8 mouse cellular contexts compared by ENCODE assay signal in genomic region chr15:59783393-59783781, GRCm38 (mm10).
A peak's percentile ranks its signal among the peaks of the same experiment; 100 is the strongest.
DNase-seq lines count a peak whose midpoint lies in the region; ATAC-seq and TF ChIP-seq lines count a peak whose summit lies in the region.

No protein-coding gene starts in this region.

- no peaks in the 10 kb centered on the region for H3K9me3 ChIP-seq in kidney, embryonic 14.5 days (ENCODE audit: control insufficient read depth, low read length)
- 0 out of 2 replicates have a peak, but pooled peaks cover 6% of the 10 kb centered on the region for H3K9me3 ChIP-seq in embryonic facial prominence, embryonic 14.5 days (ENCODE audit: control insufficient read depth, low read length)
- H3K9me3 ChIP-seq in hindbrain, postnatal 0 days (ENCODE audit: low read length) = 0 out of 2 replicates have a peak, but pooled peaks cover 2% of the 10 kb centered on the region
- no peaks in the 10 kb centered on the region for H3K9me3 ChIP-seq in midbrain, embryonic 15.5 days

- peaks cover 20% of the 10 kb centered on the region for H3K4me1 ChIP-seq in kidney, embryonic 14.5 days (ENCODE audit: control insufficient read depth, insufficient read depth, low read length)
- H3K4me1 ChIP-seq in embryonic facial prominence, embryonic 14.5 days (ENCODE audit: control insufficient read depth, insufficient read depth, low read length) = peaks cover 14% of the 10 kb centered on the region; the same call in 1 of the 2 replicates
- H3K4me1 ChIP-seq in hindbrain, postnatal 0 days (ENCODE audit: insufficient read depth, low read length) = peaks cover 8% of the 10 kb centered on the region; the same call in 1 of the 2 replicates
- H3K4me1 ChIP-seq in midbrain, embryonic 15.5 days = peaks cover 16% of the 10 kb centered on the region

- no peak for TF ChIP-seq CTCF in hindbrain, postnatal 0 days (IDR thresholded peaks at IDR 0.05; ENCODE audit: low read depth)

- peak; percentile 44 for ATAC-seq in kidney, embryonic 14.5 days (ENCODE audit: low FRiP score, low TSS enrichment)
- ATAC-seq in embryonic facial prominence, embryonic 14.5 days (ENCODE audit: low read depth) = peak; percentile 51
- ATAC-seq in hindbrain, postnatal 0 days = peak; percentile 38; the same call in 1 of the 2 replicates
- ATAC-seq in midbrain, embryonic 15.5 days (replicated peaks) = peak; percentile 58; the same call in 1 of the 2 replicates
- ATAC-seq in activated CD4-positive, CD25-positive, alpha-beta regulatory T cell, adult 4 months = no peak

- no peak overlapping the region for H3K4me3 ChIP-seq in kidney, embryonic 14.5 days (ENCODE audit: low read length)
- H3K4me3 ChIP-seq in embryonic facial prominence, embryonic 14.5 days (ENCODE audit: low read depth, low read length) = no peak overlapping the region
- no peak overlapping the region; the same call in 1 of the 2 replicates for H3K4me3 ChIP-seq in hindbrain, postnatal 0 days (ENCODE audit: low read length)
- H3K4me3 ChIP-seq in midbrain, embryonic 15.5 days = peak overlapping the region; percentile 18

- no peaks in the 10 kb centered on the region for H3K36me3 ChIP-seq in kidney, embryonic 14.5 days (ENCODE audit: control insufficient read depth, insufficient read depth, low read length)
- no peaks in the 10 kb centered on the region for H3K36me3 ChIP-seq in embryonic facial prominence, embryonic 14.5 days (ENCODE audit: control insufficient read depth, insufficient read depth, low read length)
- no peaks in the 10 kb centered on the region for H3K36me3 ChIP-seq in hindbrain, postnatal 0 days (ENCODE audit: insufficient read depth, low read length)
- H3K36me3 ChIP-seq in midbrain, embryonic 15.5 days (replicated peaks) = no peaks in the 10 kb centered on the region

- peak overlapping the region; percentile 24; the same call in 1 of the 2 replicates for H3K4me2 ChIP-seq in kidney, embryonic 14.5 days (replicated peaks; ENCODE audit: low read depth, low read length)
- peak overlapping the region; percentile 36 for H3K4me2 ChIP-seq in embryonic facial prominence, embryonic 14.5 days (ENCODE audit: low read depth, low read length)
- peak overlapping the region; percentile 45 for H3K4me2 ChIP-seq in hindbrain, postnatal 0 days (ENCODE audit: low read depth, low read length)
- peak overlapping the region; percentile 42 for H3K4me2 ChIP-seq in midbrain, embryonic 15.5 days

- H3K27me3 ChIP-seq in kidney, embryonic 14.5 days (ENCODE audit: control insufficient read depth, insufficient read depth, low read length) = no peaks in the 10 kb centered on the region
- no peaks in the 10 kb centered on the region for H3K27me3 ChIP-seq in embryonic facial prominence, embryonic 14.5 days (replicated peaks; ENCODE audit: control insufficient read depth, insufficient read depth, low read length)
- no peaks in the 10 kb centered on the region for H3K27me3 ChIP-seq in hindbrain, postnatal 0 days (ENCODE audit: insufficient read depth, low read length)
- no peaks in the 10 kb centered on the region for H3K27me3 ChIP-seq in midbrain, embryonic 15.5 days (replicated peaks)

- H3K27ac ChIP-seq in kidney, embryonic 14.5 days (ENCODE audit: low read depth, low read length) = no peak overlapping the region
- no peak overlapping the region for H3K27ac ChIP-seq in embryonic facial prominence, embryonic 14.5 days (replicated peaks; ENCODE audit: low read depth, low read length)
- H3K27ac ChIP-seq in hindbrain, postnatal 0 days = no peak overlapping the region
- no peak overlapping the region for H3K27ac ChIP-seq in midbrain, embryonic 15.5 days

- no peak for DNase-seq in kidney, adult 11 months
- DNase-seq in embryonic facial prominence, embryonic 14.5 days (ENCODE audit: low spot score) = peak; percentile 26
- DNase-seq in hindbrain, postnatal 0 days (ENCODE audit: low spot score) = peak; percentile 27
- DNase-seq in layer of hippocampus, postnatal 14 days (ENCODE audit: low spot score in 2 of 2) = no peak
- DNase-seq in thymus, postnatal 0 days (ENCODE audit: low spot score) = no peak

- H3K9ac ChIP-seq in kidney, embryonic 14.5 days (ENCODE audit: low read depth, low read length) = no peak overlapping the region
- no peak overlapping the region for H3K9ac ChIP-seq in embryonic facial prominence, embryonic 14.5 days (ENCODE audit: low read depth, low read length)
- no peak overlapping the region for H3K9ac ChIP-seq in hindbrain, postnatal 0 days (replicated peaks; ENCODE audit: low read length)
- no peak overlapping the region for H3K9ac ChIP-seq in midbrain, embryonic 15.5 days

- WGBS in kidney, embryonic 14.5 days = under 1% methylated on average over 6 of the region's 6 CpGs
- WGBS in embryonic facial prominence, embryonic 14.5 days = 1% methylated on average over 6 of the region's 6 CpGs
- WGBS in hindbrain, postnatal 0 days = 8% methylated on average over 5 of the region's 6 CpGs
- 1% methylated on average over 6 of the region's 6 CpGs for WGBS in midbrain, embryonic 15.5 days

Comparison
In these comparisons a context has a peak if more than half of its experiments do, and no peak if none do; other contexts are left out.
1. DNase-seq: peak in embryonic facial prominence, embryonic 14.5 days (single experiment) and hindbrain, postnatal 0 days (single experiment); none in kidney, adult 11 months (single experiment), layer of hippocampus, postnatal 14 days (0 of 2) and thymus, postnatal 0 days (single experiment).
2. Peak in every context shown above with its lines, with median percentiles within 50 percentile points of each other: H3K4me2 ChIP-seq.